Mouse (Mus musculus): ENCODE results near the gene Ganab.
"Not testable (repeated sequence)": the region's sequence is repeated elsewhere in the genome, so short reads cannot be mapped to it uniquely, and the experiment has no call there.

Ganab gene

GRCm38 (mm10) chr19:8897865-8898495, at the start of gene Ganab:
Ganab (plus strand) TSS chr19:8898071.
- DNase-seq (ENCODE audit: low read depth, low spot score), result peak; percentile 95

GRCm38 (mm10) chr19:8848356-8848755, 49.5 kb upstream of the Ganab start:
- peak; percentile 59 for DNase-seq (ENCODE audit: low read depth, low spot score)

- peak; percentile 74 for DNase-seq (ENCODE audit: low read depth, low spot score)
These were observed 47.4 kb upstream of the Ganab start, which contains the start of gene Lrrn4cl for GRCm38 (mm10) chr19:8850402-8850901. Lrrn4cl (plus strand) TSS chr19:8850768.

- no peak for DNase-seq (ENCODE audit: low read depth, low spot score)
These were observed 46.2 kb upstream of the Ganab start for GRCm38 (mm10) chr19:8851639-8852038.

GRCm38 (mm10) chr19:8852236-8852928, 45.5 kb upstream of the Ganab start:
- DNase-seq (ENCODE audit: low read depth, low spot score), result no peak

- DNase-seq (ENCODE audit: low read depth, low spot score), result no peak
These were observed 44.8 kb upstream of the Ganab start for GRCm38 (mm10) chr19:8853117-8853516.

- peak; percentile 75 for DNase-seq (ENCODE audit: low read depth, low spot score)
These were observed 40.2 kb upstream of the Ganab start for GRCm38 (mm10) chr19:8857689-8858088.

GRCm38 (mm10) chr19:8859018-8859417, 38.9 kb upstream of the Ganab start:
- DNase-seq (ENCODE audit: low read depth, low spot score), result peak; percentile 48

GRCm38 (mm10) chr19:8864265-8864664, 33.6 kb upstream of the Ganab start:
- no peak for DNase-seq (ENCODE audit: low read depth, low spot score)

GRCm38 (mm10) chr19:8870381-8870780, 27.5 kb upstream of the Ganab start:
- DNase-seq (ENCODE audit: low read depth, low spot score), result not testable (repeated sequence)

GRCm38 (mm10) chr19:8870838-8871237, 27.0 kb upstream of the Ganab start:
- DNase-seq (ENCODE audit: low read depth, low spot score), result no peak

GRCm38 (mm10) chr19:8871267-8872186, 26.3 kb upstream of the Ganab start, which contains the start of gene Ubxn1:
Ubxn1 (plus strand) TSS chr19:8871496.
- peak; percentile 99 for DNase-seq (ENCODE audit: low read depth, low spot score)

GRCm38 (mm10) chr19:8872266-8872840, 25.5 kb upstream of the Ganab start:
- peak; percentile 54 for DNase-seq (ENCODE audit: low read depth, low spot score)

GRCm38 (mm10) chr19:8875031-8875430, 22.8 kb upstream of the Ganab start:
- no peak for DNase-seq (ENCODE audit: low read depth, low spot score)

- peak; percentile 88 for DNase-seq (ENCODE audit: low read depth, low spot score)
These were observed 17.4 kb upstream of the Ganab start, which contains the start of gene Uqcc3 for GRCm38 (mm10) chr19:8880311-8881033. Uqcc3 (minus strand) TSS chr19:8880923.

- no peak for DNase-seq (ENCODE audit: low read depth, low spot score)
These were observed 16.9 kb upstream of the Ganab start for GRCm38 (mm10) chr19:8881034-8881392.

GRCm38 (mm10) chr19:8883616-8884015, 14.3 kb upstream of the Ganab start, which contains the start of the genes Lbhd1 and Gm49403:
Lbhd1 (plus strand) TSS chr19:8883732.
Gm49403 (plus strand) TSS chr19:8883930.
- DNase-seq (ENCODE audit: low read depth, low spot score), result no peak

- no peak for DNase-seq (ENCODE audit: low read depth, low spot score)
These were observed 10.8 kb upstream of the Ganab start for GRCm38 (mm10) chr19:8886916-8887584.

GRCm38 (mm10) chr19:8887585-8888463, 10.0 kb upstream of the Ganab start:
- DNase-seq (ENCODE audit: low read depth, low spot score), result no peak

Data from ES-CJ7 (cell line).